Mouse (Mus musculus) layer of hippocampus, adult 9-11 months (tissue): ENCODE results near the gene Comt.

Experiments
- DNase-seq: peaks from one replicate; pipeline ENCODE4 v3.0.0; 2022

Gene Comt

GRCm38 (mm10) chr16:18387704-18388582 lies 38.7 kb downstream of the Comt start:
- DNase-seq: peak; percentile 1

GRCm38 (mm10) chr16:18386972-18387371 lies 39.7 kb downstream of the Comt start:
- no peak for DNase-seq

GRCm38 (mm10) chr16:18386451-18386850 lies 40.2 kb downstream of the Comt start:
- no peak for DNase-seq

GRCm38 (mm10) chr16:18385411-18385810 lies 41.2 kb downstream of the Comt start:
- no peak for DNase-seq

- DNase-seq: no peak
Observed at GRCm38 (mm10) chr16:18384659-18385058, 42.0 kb downstream of the Comt start.

GRCm38 (mm10) chr16:18384211-18384610 lies 42.4 kb downstream of the Comt start:
- no peak for DNase-seq

- DNase-seq: no peak
Observed at GRCm38 (mm10) chr16:18383756-18384155, 42.9 kb downstream of the Comt start.

GRCm38 (mm10) chr16:18383045-18383726 lies 43.5 kb downstream of the Comt start:
- DNase-seq: no peak

GRCm38 (mm10) chr16:18381621-18382258 lies 44.9 kb downstream of the Comt start:
- DNase-seq: no peak

- DNase-seq: no peak
Observed at GRCm38 (mm10) chr16:18380495-18381063, 46.1 kb downstream of the Comt start.

GRCm38 (mm10) chr16:18379338-18380001 lies 47.2 kb downstream of the Comt start:
- no peak for DNase-seq

GRCm38 (mm10) chr16:18378489-18378888 lies 48.2 kb downstream of the Comt start:
- DNase-seq: no peak

- no peak for DNase-seq
Observed at GRCm38 (mm10) chr16:18377203-18377602, 49.4 kb downstream of the Comt start.

- DNase-seq: no peak
Observed at GRCm38 (mm10) chr16:18376297-18376954, 50.2 kb downstream of the Comt start.

- DNase-seq: no peak
Observed at GRCm38 (mm10) chr16:18373632-18374031, 53.0 kb downstream of the Comt start.

- DNase-seq: no peak
Observed at GRCm38 (mm10) chr16:18370197-18370596, 56.5 kb downstream of the Comt start.

- DNase-seq: no peak
Observed at GRCm38 (mm10) chr16:18366849-18367248, 59.8 kb downstream of the Comt start.

GRCm38 (mm10) chr16:18362948-18363347 lies 63.7 kb downstream of the Comt start:
- no peak for DNase-seq

GRCm38 (mm10) chr16:18360151-18360805 lies 66.4 kb downstream of the Comt start:
- no peak for DNase-seq

- no peak for DNase-seq
Observed at GRCm38 (mm10) chr16:18357977-18358376, 68.7 kb downstream of the Comt start.

- DNase-seq: no peak
Observed at GRCm38 (mm10) chr16:18356961-18357360, 69.7 kb downstream of the Comt start.
